Mouse (Mus musculus): Measurements from ENCODE around the gene Gatad2a. TPM values are rescaled to one million over a fixed set of nuclear protein-coding genes. Genes with fewer than 3 reads are reported as not detected.

Gene Gatad2a
- polyA plus RNA-seq, 1 experiment from 2014 or later = 41.6 TPM

GRCm38 (mm10) chr8:69935431-69935830, 60.8 kb downstream of the Gatad2a start:
- peak overlapping the region; percentile 81; the same call in 1 of the 2 replicates for H3K27ac ChIP-seq (ENCODE audit: low read length)
- no peaks in the 10 kb centered on the region for H3K9me3 ChIP-seq (ENCODE audit: control insufficient read depth, low read length)
- peaks cover 41% of the 10 kb centered on the region for H3K4me1 ChIP-seq (replicated peaks; ENCODE audit: control insufficient read depth, insufficient read depth, low read length)
- H3K27me3 ChIP-seq (ENCODE audit: control insufficient read depth, insufficient read depth, low read depth, low read length) = no peaks in the 10 kb centered on the region
- peaks cover 2% of the 10 kb centered on the region; the same call in 1 of the 2 replicates for H3K36me3 ChIP-seq (ENCODE audit: control insufficient read depth, insufficient read depth, low read length)
- no peak for ATAC-seq (ENCODE audit: low read depth)
- no peak overlapping the region; the same call in 1 of the 2 replicates for H3K4me2 ChIP-seq (ENCODE audit: low read depth, low read length)
- WGBS = 76% methylated on average over 3 of the region's 3 CpGs
- 0 out of 2 replicates have a peak overlapping the region, but pooled peaks have one; percentile 19 for H3K9ac ChIP-seq (ENCODE audit: low read length)
- H3K4me3 ChIP-seq (ENCODE audit: low read length) = no peak overlapping the region

- H3K9ac ChIP-seq (ENCODE audit: low read length) = no peak overlapping the region
- H3K36me3 ChIP-seq (ENCODE audit: control insufficient read depth, insufficient read depth, low read length) = peaks cover 2% of the 10 kb centered on the region; the same call in 1 of the 2 replicates
- WGBS = 79% methylated on average over 5 of the region's 5 CpGs
- no peaks in the 10 kb centered on the region for H3K27me3 ChIP-seq (ENCODE audit: control insufficient read depth, insufficient read depth, low read depth, low read length)
- ATAC-seq (ENCODE audit: low read depth) = no peak
- H3K4me2 ChIP-seq (ENCODE audit: low read depth, low read length) = no peak overlapping the region
- no peak overlapping the region for H3K4me3 ChIP-seq (ENCODE audit: low read length)
- no peak overlapping the region for H3K27ac ChIP-seq (ENCODE audit: low read length)
- H3K9me3 ChIP-seq (ENCODE audit: control insufficient read depth, low read length) = no peaks in the 10 kb centered on the region
- H3K4me1 ChIP-seq (replicated peaks; ENCODE audit: control insufficient read depth, insufficient read depth, low read length) = peaks cover 32% of the 10 kb centered on the region
Measured at GRCm38 (mm10) chr8:69934582-69934981, 61.6 kb downstream of the Gatad2a start.

- Histone ChIP-seq H3K36me3 (ENCODE audit: control insufficient read depth, insufficient read depth, low read length) (peaks cover 2% of the 10 kb centered on the region; the same call in 1 of the 2 replicates), H3K9me3 (ENCODE audit: control insufficient read depth, low read length) (no peaks in the 10 kb centered on the region), H3K4me1 (replicated peaks; ENCODE audit: control insufficient read depth, insufficient read depth, low read length) (peaks cover 32% of the 10 kb centered on the region), H3K27ac (ENCODE audit: low read length) (no peak overlapping the region), H3K4me2 (ENCODE audit: low read depth, low read length) (no peak overlapping the region), H3K9ac (ENCODE audit: low read length) (no peak overlapping the region), H3K27me3 (ENCODE audit: control insufficient read depth, insufficient read depth, low read depth, low read length) (no peaks in the 10 kb centered on the region), H3K4me3 (ENCODE audit: low read length) (no peak overlapping the region)
- 69% methylated on average over 2 of the region's 2 CpGs for WGBS
- no peak for ATAC-seq (ENCODE audit: low read depth)
Measured at GRCm38 (mm10) chr8:69933811-69934210, 62.4 kb downstream of the Gatad2a start.

GRCm38 (mm10) chr8:69926901-69927300, 69.3 kb downstream of the Gatad2a start:
- no peak for ATAC-seq (ENCODE audit: low read depth)
- Histone ChIP-seq H3K4me1 (replicated peaks; ENCODE audit: control insufficient read depth, insufficient read depth, low read length) (no peaks in the 10 kb centered on the region), H3K9ac (ENCODE audit: low read length) (no peak overlapping the region), H3K4me3 (ENCODE audit: low read length) (no peak overlapping the region), H3K4me2 (ENCODE audit: low read depth, low read length) (no peak overlapping the region), H3K9me3 (ENCODE audit: control insufficient read depth, low read length) (no peaks in the 10 kb centered on the region), H3K27ac (ENCODE audit: low read length) (no peak overlapping the region), H3K36me3 (ENCODE audit: control insufficient read depth, insufficient read depth, low read length) (no peaks in the 10 kb centered on the region), H3K27me3 (ENCODE audit: control insufficient read depth, insufficient read depth, low read depth, low read length) (no peaks in the 10 kb centered on the region)

DNA sequence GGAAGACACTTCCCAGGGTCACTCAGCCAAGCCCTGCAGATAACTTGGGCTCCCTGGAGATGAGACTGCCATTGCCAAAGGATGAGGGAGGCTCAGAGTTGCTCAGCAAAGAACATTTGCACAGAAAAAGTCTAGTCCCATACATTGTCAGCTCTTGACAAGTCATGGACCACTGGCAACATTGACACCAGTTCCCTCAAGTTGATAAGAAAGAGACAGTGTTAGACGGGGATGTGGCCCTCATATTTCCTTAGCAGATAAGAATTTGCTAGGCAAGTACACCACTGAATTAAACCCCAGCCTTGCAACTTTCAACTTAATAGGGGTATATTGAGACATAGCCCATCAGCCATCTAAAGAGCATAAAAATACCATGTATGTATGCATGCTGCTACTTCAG, 72.2 kb downstream of the Gatad2a start:
- H3K4me1 ChIP-seq (replicated peaks; ENCODE audit: control insufficient read depth, insufficient read depth, low read length) = peaks cover 12% of the 10 kb centered on the region
- ATAC-seq (ENCODE audit: low read depth) = no peak

GRCm38 (mm10) chr8:69921141-69921540, 75.0 kb downstream of the Gatad2a start:
- Histone ChIP-seq H3K9ac (ENCODE audit: low read length) (no peak overlapping the region), H3K4me3 (ENCODE audit: low read length) (no peak overlapping the region), H3K36me3 (ENCODE audit: control insufficient read depth, insufficient read depth, low read length) (peaks cover 13% of the 10 kb centered on the region; the same call in 1 of the 2 replicates), H3K4me1 (replicated peaks; ENCODE audit: control insufficient read depth, insufficient read depth, low read length) (peaks cover 12% of the 10 kb centered on the region), H3K27ac (ENCODE audit: low read length) (0 out of 2 replicates have a peak overlapping the region, but pooled peaks have one; percentile 7), H3K9me3 (ENCODE audit: control insufficient read depth, low read length) (no peaks in the 10 kb centered on the region), H3K27me3 (ENCODE audit: control insufficient read depth, insufficient read depth, low read depth, low read length) (no peaks in the 10 kb centered on the region), H3K4me2 (ENCODE audit: low read depth, low read length) (no peak overlapping the region)
- 84% methylated on average over 2 of the region's 2 CpGs for WGBS
- no peak for ATAC-seq (ENCODE audit: low read depth)

More for the DNA sequence above, 72.2 kb downstream of the Gatad2a start:
- no peak overlapping the region for H3K9ac ChIP-seq (ENCODE audit: low read length)
- H3K27ac ChIP-seq (ENCODE audit: low read length) = no peak overlapping the region
- no peaks in the 10 kb centered on the region for H3K9me3 ChIP-seq (ENCODE audit: control insufficient read depth, low read length)
- WGBS = 50% methylated on average over 1 of the region's 1 CpGs
- H3K36me3 ChIP-seq (ENCODE audit: control insufficient read depth, insufficient read depth, low read length) = peaks cover 4% of the 10 kb centered on the region; the same call in 1 of the 2 replicates
- H3K27me3 ChIP-seq (ENCODE audit: control insufficient read depth, insufficient read depth, low read depth, low read length) = no peaks in the 10 kb centered on the region
- no peak overlapping the region for H3K4me3 ChIP-seq (ENCODE audit: low read length)
- H3K4me2 ChIP-seq (ENCODE audit: low read depth, low read length) = no peak overlapping the region

GRCm38 (mm10) chr8:69919876-69920662, 76.1 kb downstream of the Gatad2a start:
- Histone ChIP-seq H3K9me3 (ENCODE audit: control insufficient read depth, low read length) (no peaks in the 10 kb centered on the region), H3K4me2 (ENCODE audit: low read depth, low read length) (no peak overlapping the region), H3K36me3 (ENCODE audit: control insufficient read depth, insufficient read depth, low read length) (peaks cover 18% of the 10 kb centered on the region), H3K4me1 (replicated peaks; ENCODE audit: control insufficient read depth, insufficient read depth, low read length) (peaks cover 12% of the 10 kb centered on the region), H3K9ac (ENCODE audit: low read length) (no peak overlapping the region), H3K27me3 (ENCODE audit: control insufficient read depth, insufficient read depth, low read depth, low read length) (no peaks in the 10 kb centered on the region), H3K27ac (ENCODE audit: low read length) (no peak overlapping the region), H3K4me3 (ENCODE audit: low read length) (no peak overlapping the region)
- ATAC-seq (ENCODE audit: low read depth) = peak; percentile 29; the same call in 1 of the 2 replicates
- 29% methylated on average over 11 of the region's 11 CpGs for WGBS

- Histone ChIP-seq H3K27ac (ENCODE audit: low read length) (0 out of 2 replicates have a peak overlapping the region, but pooled peaks have one; percentile 24), H3K4me3 (ENCODE audit: low read length) (no peak overlapping the region)
- 61% methylated on average over 1 of the region's 1 CpGs for WGBS
Measured at GRCm38 (mm10) chr8:69919010-69919409, 77.2 kb downstream of the Gatad2a start.

GRCm38 (mm10) chr8:69918506-69918905, 77.7 kb downstream of the Gatad2a start:
- no peak overlapping the region for H3K27ac ChIP-seq (ENCODE audit: low read length)
- no peaks in the 10 kb centered on the region for H3K9me3 ChIP-seq (ENCODE audit: control insufficient read depth, low read length)
- H3K4me3 ChIP-seq (ENCODE audit: low read length) = no peak overlapping the region
- H3K4me1 ChIP-seq (replicated peaks; ENCODE audit: control insufficient read depth, insufficient read depth, low read length) = peaks cover 12% of the 10 kb centered on the region
- H3K4me2 ChIP-seq (ENCODE audit: low read depth, low read length) = no peak overlapping the region
- H3K9ac ChIP-seq (ENCODE audit: low read length) = no peak overlapping the region
- ATAC-seq (ENCODE audit: low read depth) = no peak; the same call in 1 of the 2 replicates
- H3K27me3 ChIP-seq (ENCODE audit: control insufficient read depth, insufficient read depth, low read depth, low read length) = no peaks in the 10 kb centered on the region
- peaks cover 32% of the 10 kb centered on the region for H3K36me3 ChIP-seq (ENCODE audit: control insufficient read depth, insufficient read depth, low read length)

More at GRCm38 (mm10) chr8:69919010-69919409, 77.2 kb downstream of the Gatad2a start:
- Histone ChIP-seq H3K4me1 (replicated peaks; ENCODE audit: control insufficient read depth, insufficient read depth, low read length) (peaks cover 12% of the 10 kb centered on the region), H3K9me3 (ENCODE audit: control insufficient read depth, low read length) (no peaks in the 10 kb centered on the region), H3K9ac (ENCODE audit: low read length) (no peak overlapping the region), H3K36me3 (ENCODE audit: control insufficient read depth, insufficient read depth, low read length) (peaks cover 27% of the 10 kb centered on the region), H3K27me3 (ENCODE audit: control insufficient read depth, insufficient read depth, low read depth, low read length) (no peaks in the 10 kb centered on the region), H3K4me2 (ENCODE audit: low read depth, low read length) (no peak overlapping the region)
- ATAC-seq (ENCODE audit: low read depth) = peak; percentile 65
